Mouse (Mus musculus) kidney, embryonic 16.5 days (tissue): Measurements from ENCODE around the gene Myo3a. TPM values are rescaled to one million over a fixed set of nuclear protein-coding genes. Genes with fewer than 3 reads are reported as not detected.

Experiments used
- ATAC-seq: fragments of 200-750 bp; cut with Nextera tagmentation; 2 replicates; pipeline ENCODE4 v1.8.0; 2017; ENCODE audit warnings: moderate TSS enrichment; ENCODE audit not compliant: low FRiP score, low TSS enrichment
- H3K27ac ChIP-seq: fragments of 300-500 bp; sonication (generic); 2 replicates; pipeline ENCODE4 v1.5.1; 2014; ENCODE audit warnings: low read length
- H3K27me3 ChIP-seq: fragments of 300-500 bp; sonication (generic); 2 replicates; pipeline ENCODE4 v1.6.1; 2014; ENCODE audit warnings: low read length, control low read depth, mixed read lengths; ENCODE audit not compliant: insufficient read depth
- H3K36me3 ChIP-seq: fragments of 300-500 bp; sonication (generic); 2 replicates; pipeline ENCODE4 v1.6.1; 2014; ENCODE audit warnings: low read length, control low read depth, mixed read lengths; ENCODE audit not compliant: insufficient read depth
- H3K4me1 ChIP-seq: fragments of 300-500 bp; sonication (generic); 2 replicates; pipeline ENCODE4 v1.6.1; 2014; ENCODE audit warnings: low read length, control low read depth, mixed read lengths; ENCODE audit not compliant: insufficient read depth
- H3K4me2 ChIP-seq: fragments of 300-500 bp; sonication (generic); replicated peaks from 2 replicates; pipeline ENCODE4 v1.6.1; 2014; ENCODE audit warnings: low read depth, low read length
- H3K4me3 ChIP-seq: fragments of 300-500 bp; sonication (generic); 2 replicates; pipeline ENCODE4 v1.5.1; 2014; ENCODE audit warnings: mild to moderate bottlenecking, low read length
- H3K9ac ChIP-seq: fragments of 300-500 bp; sonication (generic); replicated peaks from 2 replicates; pipeline ENCODE4 v1.6.1; 2014; ENCODE audit warnings: low read length
- H3K9me3 ChIP-seq: fragments of 300-500 bp; sonication (generic); 2 replicates; pipeline ENCODE4 v1.6.1; 2016; ENCODE audit warnings: low read length, control low read depth
- WGBS: fragments of 180-500 bp; shearing (Covaris S2); extraction: QIAGEN DNeasy Blood & Tissue Kit; methylation state at CpG from one replicate; pipeline ENCODE4 v1.1.7; 2014; 5-methylcytosine and 5-hydroxymethylcytosine counted together
- polyA plus RNA-seq: library from polyadenylated mRNA; unstranded; fragments of >200 nt; fragmentation: Nextera tagmentation; extraction: Ambion mirVana; gene quantifications from 2 replicates; pipeline ENCODE4 v1.2.1, GENCODE M21; 2015

Gene Myo3a
- polyA plus RNA-seq, 1 experiment from 2014 or later, result not detected

- Histone ChIP-seq H3K4me1 (peaks cover 17% of the 10 kb centered on the region), H3K9ac (no peak overlapping the region), H3K9me3 (peaks cover 4% of the 10 kb centered on the region; the same call in 1 of the 2 replicates), H3K27ac (no peak overlapping the region), H3K27me3 (peaks cover 68% of the 10 kb centered on the region), H3K4me2 (no peak overlapping the region), H3K4me3 (no peak overlapping the region), H3K36me3 (no peaks in the 10 kb centered on the region)
- ATAC-seq, result no peak
- WGBS, result 2% methylated on average over 12 of the region's 12 CpGs
Observed at GRCm38 (mm10) chr2:22619416-22619815, 392.1 kb downstream of the Myo3a start.

GRCm38 (mm10) chr2:22620030-22620429, 392.7 kb downstream of the Myo3a start:
- no peak overlapping the region for H3K9ac ChIP-seq
- ATAC-seq, result no peak
- H3K4me2 ChIP-seq, result no peak overlapping the region
- H3K27me3 ChIP-seq, result peaks cover 74% of the 10 kb centered on the region
- H3K4me3 ChIP-seq, result no peak overlapping the region
- no peak overlapping the region for H3K27ac ChIP-seq
- H3K9me3 ChIP-seq, result peaks cover 3% of the 10 kb centered on the region; the same call in 1 of the 2 replicates
- no peaks in the 10 kb centered on the region for H3K36me3 ChIP-seq
- under 1% methylated on average over 6 of the region's 6 CpGs for WGBS
- peaks cover 17% of the 10 kb centered on the region for H3K4me1 ChIP-seq

- no peak overlapping the region for H3K27ac ChIP-seq
- H3K9me3 ChIP-seq, result no peaks in the 10 kb centered on the region
- WGBS, result 5% methylated on average over 7 of the region's 7 CpGs
- H3K4me3 ChIP-seq, result no peak overlapping the region
- no peak overlapping the region for H3K9ac ChIP-seq
- H3K27me3 ChIP-seq, result peaks cover 79% of the 10 kb centered on the region
- no peak overlapping the region for H3K4me2 ChIP-seq
- no peak for ATAC-seq
- peaks cover 17% of the 10 kb centered on the region for H3K4me1 ChIP-seq
- H3K36me3 ChIP-seq, result no peaks in the 10 kb centered on the region
Observed at GRCm38 (mm10) chr2:22620534-22620933, 393.2 kb downstream of the Myo3a start.

- Histone ChIP-seq H3K9ac (no peak overlapping the region), H3K4me2 (peak overlapping the region; percentile 62; the same call in 1 of the 2 replicates), H3K9me3 (no peaks in the 10 kb centered on the region), H3K27me3 (peaks cover 86% of the 10 kb centered on the region), H3K27ac (no peak overlapping the region), H3K4me1 (peaks cover 17% of the 10 kb centered on the region), H3K4me3 (peak overlapping the region; percentile 41; the same call in 1 of the 2 replicates), H3K36me3 (no peaks in the 10 kb centered on the region)
- no peak for ATAC-seq
- WGBS, result 2% methylated on average over 20 of the region's 20 CpGs
Observed at GRCm38 (mm10) chr2:22620978-22621827, 393.9 kb downstream of the Myo3a start.

GRCm38 (mm10) chr2:22621828-22622731, 394.8 kb downstream of the Myo3a start, which contains the start of gene Gad2:
Gad2 (plus strand) TSS chr2:22622205.
- no peak within 1 kb of the TSS for H3K9ac ChIP-seq
- H3K27ac ChIP-seq, result no peak within 1 kb of the TSS
- H3K4me3 ChIP-seq, result peak within 1 kb of the TSS; percentile 41
- no peaks in the 10 kb centered on the region for H3K9me3 ChIP-seq
- H3K27me3 ChIP-seq, result peaks cover 94% of the 10 kb centered on the region
- peak; percentile 94 for ATAC-seq
- WGBS, result under 1% methylated on average over 54 of the region's 55 CpGs
- H3K4me2 ChIP-seq, result peak within 1 kb of the TSS; percentile 62
- H3K4me1 ChIP-seq, result peaks cover 17% of the 10 kb centered on the region
- H3K36me3 ChIP-seq, result no peaks in the 10 kb centered on the region

- ATAC-seq, result peak; percentile 5; the same call in 1 of the 2 replicates
- peak overlapping the region; percentile 41 for H3K4me3 ChIP-seq
- no peak overlapping the region for H3K27ac ChIP-seq
- peak overlapping the region; percentile 62 for H3K4me2 ChIP-seq
- H3K27me3 ChIP-seq, result peaks cover 96% of the 10 kb centered on the region
- H3K4me1 ChIP-seq, result peaks cover 17% of the 10 kb centered on the region
- H3K36me3 ChIP-seq, result no peaks in the 10 kb centered on the region
- WGBS, result under 1% methylated on average over 60 of the region's 60 CpGs
- no peaks in the 10 kb centered on the region for H3K9me3 ChIP-seq
- no peak overlapping the region for H3K9ac ChIP-seq
Observed at GRCm38 (mm10) chr2:22623111-22624070, 396.1 kb downstream of the Myo3a start.

- peaks cover 87% of the 10 kb centered on the region for H3K27me3 ChIP-seq
- H3K9ac ChIP-seq, result no peak overlapping the region
- no peaks in the 10 kb centered on the region for H3K36me3 ChIP-seq
- 4% methylated on average over 27 of the region's 27 CpGs for WGBS
- H3K4me3 ChIP-seq, result no peak overlapping the region
- no peak for ATAC-seq
- 0 out of 2 replicates have a peak overlapping the region, but pooled peaks have one; percentile 62 for H3K4me2 ChIP-seq
- H3K27ac ChIP-seq, result no peak overlapping the region
- H3K9me3 ChIP-seq, result no peaks in the 10 kb centered on the region
- H3K4me1 ChIP-seq, result peaks cover 17% of the 10 kb centered on the region
Observed at GRCm38 (mm10) chr2:22624188-22624975, 397.1 kb downstream of the Myo3a start.

- Histone ChIP-seq H3K4me2 (no peak overlapping the region), H3K4me3 (no peak overlapping the region), H3K27me3 (peaks cover 79% of the 10 kb centered on the region), H3K9ac (no peak overlapping the region), H3K27ac (no peak overlapping the region), H3K4me1 (peaks cover 17% of the 10 kb centered on the region), H3K9me3 (no peaks in the 10 kb centered on the region), H3K36me3 (no peaks in the 10 kb centered on the region)
- 8% methylated on average over 16 of the region's 16 CpGs for WGBS
- ATAC-seq, result no peak
Observed at GRCm38 (mm10) chr2:22625096-22625960, 398.0 kb downstream of the Myo3a start.
